Mouse (Mus musculus): ENCODE data around the gene Ang.

Gene Ang

DNA sequence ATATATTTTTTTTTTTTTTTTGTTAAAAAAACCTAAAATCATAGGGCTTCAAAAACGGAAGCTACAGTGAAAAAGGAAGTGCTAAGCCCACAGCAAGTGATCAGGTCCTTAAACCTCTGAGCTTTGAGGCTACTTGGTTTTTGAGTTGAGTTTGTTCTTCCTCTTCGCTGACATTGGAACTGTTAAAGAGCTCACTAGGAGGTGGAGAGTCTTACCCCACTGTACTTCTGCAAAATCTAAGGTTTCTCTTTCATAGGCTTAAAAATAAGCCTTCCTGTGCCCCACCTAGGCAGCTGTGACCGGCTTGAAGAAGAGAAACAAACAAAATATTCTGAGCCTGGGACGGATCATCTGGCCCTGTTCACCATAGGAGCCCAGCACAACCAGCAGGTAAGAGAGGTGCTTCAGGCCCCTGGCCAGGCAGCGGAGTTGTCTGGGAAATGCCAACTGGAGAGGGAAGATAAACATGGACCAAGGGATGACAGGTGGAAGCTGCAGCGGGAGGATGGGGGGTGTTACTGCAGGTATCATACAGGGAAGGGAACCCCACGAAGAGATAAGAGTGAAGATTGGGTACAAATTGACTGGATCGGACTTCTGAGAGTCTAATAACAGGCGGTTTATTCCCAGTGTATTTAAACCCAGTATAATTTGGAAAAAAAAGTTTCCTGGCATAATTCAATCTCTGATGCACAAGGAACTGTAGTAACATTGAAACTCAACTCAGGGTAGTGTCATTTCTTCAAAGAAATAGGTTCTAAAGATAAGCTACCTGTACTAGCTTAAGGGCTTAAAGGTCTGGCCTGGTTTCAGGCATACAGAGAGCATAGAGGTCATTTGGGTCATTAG lies 38.0 kb downstream of the Ang start:
- no peak for DNase-seq (ENCODE audit: low read depth, low spot score)

- no peak for DNase-seq (ENCODE audit: low read depth, low spot score)
Observed at GRCm38 (mm10) chr14:51129624-51129975, 38.6 kb downstream of the Ang start.

DNA sequence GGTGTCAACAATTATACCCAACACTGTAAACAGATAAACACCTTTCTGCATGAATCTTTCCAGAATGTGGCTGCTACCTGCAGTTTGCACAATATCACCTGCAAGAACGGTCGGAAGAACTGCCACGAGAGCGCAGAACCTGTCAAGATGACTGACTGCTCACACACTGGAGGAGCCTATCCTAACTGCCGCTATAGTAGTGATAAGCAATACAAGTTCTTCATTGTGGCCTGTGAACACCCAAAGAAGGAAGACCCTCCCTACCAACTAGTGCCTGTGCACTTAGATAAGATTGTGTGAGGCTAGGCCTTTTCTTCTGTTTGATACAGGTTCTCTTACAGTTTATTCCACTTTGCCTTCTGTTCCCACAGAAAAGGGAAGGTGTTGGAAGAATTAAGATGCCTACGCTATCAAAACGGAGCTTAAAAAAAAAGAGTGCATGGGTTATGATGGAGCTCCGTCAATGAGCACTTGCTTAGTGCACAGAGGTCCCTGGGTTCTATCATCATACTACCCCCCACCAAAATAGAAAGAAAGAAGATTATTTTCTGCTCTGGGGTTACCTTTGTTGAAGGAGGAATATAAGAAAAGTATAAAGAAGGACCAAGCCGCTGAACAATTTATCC lies 39.5 kb downstream of the Ang start:
- DNase-seq (ENCODE audit: low read depth, low spot score) = no peak

DNA sequence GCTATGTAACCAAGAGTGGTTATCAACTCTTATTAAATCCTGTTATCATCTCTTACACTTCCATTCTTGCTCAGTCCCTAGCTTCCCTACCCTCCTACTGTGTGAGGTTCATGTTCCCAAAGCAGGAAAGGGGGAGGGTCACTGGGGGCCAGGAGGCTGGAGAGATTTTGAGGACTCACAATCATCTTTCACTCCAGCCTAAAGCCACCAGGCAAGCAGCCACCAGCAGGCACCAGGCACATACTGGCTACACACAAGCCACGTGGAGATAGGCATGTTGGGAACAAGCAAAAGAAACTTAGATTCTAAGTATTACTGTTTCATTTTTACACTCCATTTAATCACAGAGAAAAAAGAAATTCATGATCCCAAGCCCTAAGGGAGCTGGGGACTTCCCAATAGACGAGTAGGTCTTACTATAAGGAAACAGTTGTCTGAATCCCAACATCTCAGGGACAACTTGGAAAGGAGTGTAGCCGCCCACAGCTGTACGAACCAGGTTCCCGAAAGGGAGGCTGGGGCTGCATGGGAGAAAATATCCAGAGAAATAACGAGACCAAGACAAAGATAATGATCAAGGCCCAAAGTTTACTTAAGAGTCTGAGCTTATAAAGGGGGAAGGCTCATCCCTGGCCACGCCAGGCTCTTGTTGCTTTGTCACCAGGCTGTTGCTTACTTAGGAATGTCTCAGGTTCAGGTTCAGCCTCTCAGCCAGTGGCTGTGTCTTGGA lies 40.3 kb downstream of the Ang start:
- DNase-seq (ENCODE audit: low read depth, low spot score) = no peak

GRCm38 (mm10) chr14:51132372-51132771 lies 41.4 kb downstream of the Ang start:
- no peak for DNase-seq (ENCODE audit: low read depth, low spot score)

GRCm38 (mm10) chr14:51140342-51140741 lies 49.4 kb downstream of the Ang start:
- no peak for DNase-seq (ENCODE audit: low read depth, low spot score)

DNA sequence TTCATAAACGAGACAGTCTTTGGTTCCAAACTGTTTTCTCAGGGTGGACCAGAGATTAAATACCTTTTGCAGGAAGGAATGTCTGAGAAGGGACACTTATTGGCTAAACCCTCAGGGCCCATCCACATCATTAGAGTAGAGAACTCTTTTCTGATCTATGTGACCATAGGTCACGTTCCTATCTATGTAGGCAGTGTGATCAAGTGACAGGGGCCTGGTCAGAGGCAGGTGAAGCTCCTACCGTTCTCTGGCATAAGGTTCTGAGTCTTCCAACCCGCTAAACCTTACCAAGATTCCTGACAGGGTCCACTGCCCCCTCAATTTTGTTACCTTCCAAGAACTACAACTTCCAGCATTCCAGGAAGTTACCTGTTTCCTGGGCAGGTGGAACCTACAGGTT lies 51.2 kb downstream of the Ang start:
- no peak for DNase-seq (ENCODE audit: low read depth, low spot score)

DNA sequence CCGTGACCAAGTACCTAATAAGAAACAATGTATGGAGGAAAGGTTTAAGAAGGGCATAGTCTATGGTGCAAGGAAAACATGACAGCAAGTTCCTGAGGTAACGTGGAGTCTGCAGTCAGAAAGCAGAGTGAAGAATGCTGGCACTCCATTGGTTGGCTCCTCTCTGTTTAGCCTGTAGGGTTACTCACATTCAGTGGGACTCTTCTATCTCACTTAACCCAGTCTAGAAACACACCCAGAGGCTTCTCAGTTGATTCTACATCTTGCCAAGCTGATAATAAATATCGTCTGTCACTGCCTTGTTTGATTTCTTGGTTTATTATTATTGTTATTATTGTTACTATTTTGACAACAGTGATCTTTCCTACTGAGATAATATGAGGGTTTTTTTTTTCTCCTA lies 51.6 kb downstream of the Ang start:
- DNase-seq (ENCODE audit: low read depth, low spot score) = no peak

GRCm38 (mm10) chr14:51143287-51143686 lies 52.3 kb downstream of the Ang start:
- DNase-seq (ENCODE audit: low read depth, low spot score) = no peak

GRCm38 (mm10) chr14:51143937-51144336 lies 53.0 kb downstream of the Ang start:
- no peak for DNase-seq (ENCODE audit: low read depth, low spot score)

GRCm38 (mm10) chr14:51144451-51144850 lies 53.5 kb downstream of the Ang start:
- no peak for DNase-seq (ENCODE audit: low read depth, low spot score)

DNA sequence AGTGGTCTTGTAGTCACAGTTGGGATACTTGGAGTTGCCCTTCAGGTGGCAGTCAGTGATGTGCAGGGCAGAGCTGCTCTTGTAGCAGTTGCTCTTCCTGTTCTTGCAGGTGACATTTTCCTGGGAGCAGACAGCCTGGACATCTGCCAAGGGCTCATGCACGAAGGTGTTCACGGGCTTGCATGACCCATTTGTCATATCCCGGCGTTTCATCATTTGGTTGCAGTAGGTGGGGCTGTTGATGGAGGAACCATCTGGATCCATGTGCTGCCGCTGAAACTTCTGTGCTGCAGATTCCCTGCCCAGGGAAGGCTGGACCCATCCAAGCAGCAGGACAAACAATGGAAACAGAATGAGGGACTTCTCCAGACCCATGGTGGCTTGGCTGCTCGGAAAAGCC lies 54.6 kb downstream of the Ang start:
- DNase-seq (ENCODE audit: low read depth, low spot score) = no peak

DNA sequence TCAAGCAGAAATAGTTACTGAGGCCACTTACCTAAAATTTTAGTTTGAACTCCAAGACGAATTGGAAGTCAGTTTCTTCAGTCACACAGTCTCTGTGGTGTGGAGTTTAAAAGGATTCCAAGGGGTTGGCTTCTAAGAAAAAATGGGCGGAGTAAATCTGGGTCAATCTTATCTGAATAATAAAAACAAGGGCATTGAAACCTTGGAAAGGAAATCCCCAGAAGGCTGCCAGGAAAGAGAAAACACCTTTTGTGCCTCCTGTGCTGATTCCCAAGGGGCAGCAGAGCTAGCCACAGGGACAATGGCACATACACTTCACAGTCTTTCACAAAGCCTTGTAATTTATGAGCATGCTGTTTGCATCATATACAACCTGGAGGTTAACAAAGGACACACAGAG lies 55.7 kb downstream of the Ang start, which contains the start of gene Rnase1:
Gene Rnase1 (minus strand): TSS at position 101 of the 400 bp plus-strand sequence.
- no peak for DNase-seq (ENCODE audit: low read depth, low spot score)

DNA sequence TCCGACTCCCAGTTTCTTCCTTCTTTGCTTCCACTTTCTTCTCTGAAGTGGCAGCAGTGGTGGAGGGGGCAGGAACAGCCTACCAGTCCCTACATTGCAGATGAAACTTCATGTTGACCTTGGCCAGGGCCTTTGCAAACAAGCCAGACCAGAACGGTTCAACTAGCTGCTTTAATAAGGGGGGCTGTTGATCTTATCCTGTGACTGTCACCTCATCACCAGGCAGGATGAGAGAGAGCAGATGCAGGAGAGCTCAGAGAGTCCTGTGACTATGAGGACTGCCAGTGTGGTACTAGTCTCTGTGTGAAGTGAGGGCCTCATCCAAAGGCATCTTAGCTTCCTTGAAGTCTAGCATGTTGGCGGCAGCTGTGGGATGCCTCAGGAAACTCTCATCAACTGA lies 57.1 kb downstream of the Ang start:
- no peak for DNase-seq (ENCODE audit: low read depth, low spot score)

DNA sequence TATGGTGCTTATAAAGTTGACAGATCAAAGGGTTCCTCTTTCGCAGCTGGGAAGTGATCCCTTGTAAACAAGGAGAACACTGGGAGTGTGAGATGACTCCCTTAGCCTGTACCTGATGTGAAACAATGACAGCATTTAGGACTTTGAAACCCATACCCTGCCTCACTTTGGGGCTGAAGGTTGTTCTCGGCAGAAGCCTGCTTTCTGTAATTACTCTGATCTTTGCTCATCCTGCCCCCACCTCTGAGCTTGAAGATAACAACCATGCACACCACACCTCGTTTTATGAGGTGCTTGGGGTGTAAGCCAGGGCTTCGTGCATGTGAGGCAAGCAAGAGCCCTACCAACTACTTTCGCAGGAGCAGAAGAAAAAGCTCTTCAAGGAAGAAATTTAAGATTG lies 58.2 kb downstream of the Ang start:
- no peak for DNase-seq (ENCODE audit: low read depth, low spot score)

- DNase-seq (ENCODE audit: low read depth, low spot score) = no peak
Observed at GRCm38 (mm10) chr14:51150206-51150831, 59.4 kb downstream of the Ang start.

All from brain, embryonic 18.5 days (tissue).